Mouse (Mus musculus): ENCODE results near the gene Cyb561. TPM values are rescaled to one million over a fixed set of nuclear protein-coding genes. Genes with fewer than 3 reads are reported as not detected.

Cyb561 gene
- polyA plus RNA-seq, 1 experiment from 2014 or later = 11.6 TPM

GRCm38 (mm10) chr11:105934816-105935215 lies 18.3 kb downstream of the Cyb561 start:
- no peaks in the 10 kb centered on the region for H3K36me3 ChIP-seq (ENCODE audit: control insufficient read depth, insufficient read depth, low read length)
- peak; percentile 90 for DNase-seq (ENCODE audit: low spot score, missing footprints)
- no peak overlapping the region for H3K4me2 ChIP-seq
- peaks cover 4% of the 10 kb centered on the region; the same call in 1 of the 2 replicates for H3K4me1 ChIP-seq (ENCODE audit: control insufficient read depth, insufficient read depth, low read length)
- H3K9me3 ChIP-seq (ENCODE audit: control insufficient read depth, low read length) = no peaks in the 10 kb centered on the region
- ATAC-seq (ENCODE audit: low FRiP score) = peak; percentile 70
- H3K4me3 ChIP-seq (ENCODE audit: low read depth, low read length) = no peak overlapping the region
- H3K9ac ChIP-seq (ENCODE audit: low read length) = no peak overlapping the region
- no peaks in the 10 kb centered on the region for H3K27me3 ChIP-seq (ENCODE audit: control insufficient read depth, insufficient read depth, low read length)
- H3K27ac ChIP-seq (ENCODE audit: low read depth, low read length) = peak overlapping the region; percentile 40
- WGBS = 36% methylated on average over 6 of the region's 6 CpGs

GRCm38 (mm10) chr11:105934303-105934711 lies 18.8 kb downstream of the Cyb561 start:
- Histone ChIP-seq H3K4me2 (no peak overlapping the region), H3K9me3 (ENCODE audit: control insufficient read depth, low read length) (no peaks in the 10 kb centered on the region), H3K4me3 (ENCODE audit: low read depth, low read length) (no peak overlapping the region), H3K27me3 (ENCODE audit: control insufficient read depth, insufficient read depth, low read length) (no peaks in the 10 kb centered on the region), H3K27ac (ENCODE audit: low read depth, low read length) (peak overlapping the region; percentile 40), H3K36me3 (ENCODE audit: control insufficient read depth, insufficient read depth, low read length) (no peaks in the 10 kb centered on the region), H3K9ac (ENCODE audit: low read length) (0 out of 2 replicates have a peak overlapping the region, but pooled peaks have one; percentile 20), H3K4me1 (ENCODE audit: control insufficient read depth, insufficient read depth, low read length) (peaks cover 4% of the 10 kb centered on the region; the same call in 1 of the 2 replicates)
- ATAC-seq (ENCODE audit: low FRiP score) = no peak; the same call in 1 of the 2 replicates
- 75% methylated on average over 5 of the region's 5 CpGs for WGBS
- DNase-seq (ENCODE audit: low spot score, missing footprints) = peak; percentile 80

DNA sequence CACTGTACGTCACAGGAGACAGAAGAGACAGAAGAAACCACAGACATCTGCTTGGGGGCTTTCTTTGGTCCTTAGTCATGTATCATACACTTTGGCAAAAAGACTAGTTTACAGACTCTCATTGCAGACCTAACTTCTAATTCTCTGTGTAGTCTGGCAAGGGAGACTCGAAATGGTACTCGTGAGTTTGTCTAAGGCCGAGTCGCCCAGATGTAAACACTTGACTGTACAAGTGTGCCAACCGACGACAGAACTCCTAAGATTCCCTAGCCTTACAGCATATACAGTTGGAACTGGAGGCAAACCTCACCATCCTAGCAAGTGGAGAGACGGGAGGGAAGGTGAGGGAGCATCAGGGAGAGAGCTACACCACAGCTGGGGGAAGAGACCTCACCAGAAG lies 19.4 kb downstream of the Cyb561 start:
- no peaks in the 10 kb centered on the region for H3K36me3 ChIP-seq (ENCODE audit: control insufficient read depth, insufficient read depth, low read length)
- ATAC-seq (ENCODE audit: low FRiP score) = no peak
- no peaks in the 10 kb centered on the region for H3K27me3 ChIP-seq (ENCODE audit: control insufficient read depth, insufficient read depth, low read length)
- no peak for DNase-seq (ENCODE audit: low spot score, missing footprints)
- H3K4me1 ChIP-seq (ENCODE audit: control insufficient read depth, insufficient read depth, low read length) = peaks cover 4% of the 10 kb centered on the region; the same call in 1 of the 2 replicates
- no peak overlapping the region for H3K4me3 ChIP-seq (ENCODE audit: low read depth, low read length)
- WGBS = 91% methylated on average over 8 of the region's 8 CpGs
- H3K9ac ChIP-seq (ENCODE audit: low read length) = no peak overlapping the region
- no peak overlapping the region for H3K4me2 ChIP-seq
- no peaks in the 10 kb centered on the region for H3K9me3 ChIP-seq (ENCODE audit: control insufficient read depth, low read length)
- no peak overlapping the region for H3K27ac ChIP-seq (ENCODE audit: low read depth, low read length)

DNA sequence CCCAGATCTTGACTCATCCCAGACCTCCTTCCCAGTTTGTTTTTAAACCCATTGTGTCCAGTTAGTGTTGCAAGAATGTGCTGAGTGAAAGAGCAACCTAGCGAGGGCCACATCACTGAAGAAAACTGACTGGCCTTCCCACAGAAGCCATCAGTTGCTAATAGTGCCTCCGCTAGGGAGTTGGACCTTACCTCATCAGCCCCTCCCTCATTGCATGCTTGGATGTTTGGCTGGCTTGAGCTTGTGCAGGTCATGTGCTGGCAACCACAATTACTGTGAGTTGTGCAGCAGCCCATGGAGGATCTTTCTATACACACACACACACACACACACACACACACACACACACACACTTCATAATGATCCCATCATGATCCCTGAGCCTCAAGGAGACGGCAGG lies 21.8 kb downstream of the Cyb561 start:
- Histone ChIP-seq H3K27me3 (ENCODE audit: control insufficient read depth, insufficient read depth, low read length) (no peaks in the 10 kb centered on the region), H3K36me3 (ENCODE audit: control insufficient read depth, insufficient read depth, low read length) (no peaks in the 10 kb centered on the region), H3K4me3 (ENCODE audit: low read depth, low read length) (no peak overlapping the region), H3K9ac (ENCODE audit: low read length) (no peak overlapping the region), H3K27ac (ENCODE audit: low read depth, low read length) (no peak overlapping the region), H3K9me3 (ENCODE audit: control insufficient read depth, low read length) (no peaks in the 10 kb centered on the region), H3K4me1 (ENCODE audit: control insufficient read depth, insufficient read depth, low read length) (peaks cover 6% of the 10 kb centered on the region; the same call in 1 of the 2 replicates), H3K4me2 (no peak overlapping the region)
- 87% methylated on average over 3 of the region's 3 CpGs for WGBS
- DNase-seq (ENCODE audit: low spot score, missing footprints) (no peak), ATAC-seq (ENCODE audit: low FRiP score) (no peak)

DNA sequence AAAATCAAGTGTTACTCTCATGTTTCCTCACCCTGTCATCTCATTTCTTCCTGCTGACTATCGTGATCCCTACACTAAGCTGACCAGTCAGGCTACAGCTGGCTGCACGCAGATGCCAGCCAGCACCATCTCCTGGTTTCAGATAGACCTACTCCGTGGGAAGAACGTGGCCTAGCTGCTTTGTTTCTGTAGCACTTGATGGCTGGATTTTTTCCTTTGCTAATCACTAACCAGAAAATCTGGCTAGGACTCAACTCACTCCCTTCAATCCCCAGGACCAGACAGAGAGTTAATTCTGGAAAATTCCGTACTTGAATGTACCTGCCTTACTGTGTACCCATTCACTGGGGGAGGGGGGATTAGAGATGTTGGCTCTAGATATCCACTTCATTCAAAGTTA lies 25.0 kb downstream of the Cyb561 start:
- no peaks in the 10 kb centered on the region for H3K27me3 ChIP-seq (ENCODE audit: control insufficient read depth, insufficient read depth, low read length)
- no peak overlapping the region for H3K27ac ChIP-seq (ENCODE audit: low read depth, low read length)
- H3K36me3 ChIP-seq (ENCODE audit: control insufficient read depth, insufficient read depth, low read length) = no peaks in the 10 kb centered on the region
- 0 out of 2 replicates have a peak, but pooled peaks cover 2% of the 10 kb centered on the region for H3K4me1 ChIP-seq (ENCODE audit: control insufficient read depth, insufficient read depth, low read length)
- H3K9ac ChIP-seq (ENCODE audit: low read length) = no peak overlapping the region
- DNase-seq (ENCODE audit: low spot score, missing footprints) (no peak), ATAC-seq (ENCODE audit: low FRiP score) (no peak)
- no peak overlapping the region for H3K4me2 ChIP-seq
- H3K4me3 ChIP-seq (ENCODE audit: low read depth, low read length) = no peak overlapping the region
- H3K9me3 ChIP-seq (ENCODE audit: control insufficient read depth, low read length) = no peaks in the 10 kb centered on the region
- WGBS = 60% methylated on average over 5 of the region's 5 CpGs

- H3K27ac ChIP-seq (ENCODE audit: low read depth, low read length) = no peak overlapping the region
- 0 out of 2 replicates have a peak, but pooled peaks cover 2% of the 10 kb centered on the region for H3K4me1 ChIP-seq (ENCODE audit: control insufficient read depth, insufficient read depth, low read length)
- ATAC-seq (ENCODE audit: low FRiP score) (peak; percentile 58), DNase-seq (ENCODE audit: low spot score, missing footprints) (peak; percentile 97)
- H3K4me2 ChIP-seq = no peak overlapping the region
- H3K4me3 ChIP-seq (ENCODE audit: low read depth, low read length) = no peak overlapping the region
- no peaks in the 10 kb centered on the region for H3K9me3 ChIP-seq (ENCODE audit: control insufficient read depth, low read length)
- WGBS = 58% methylated on average over 14 of the region's 14 CpGs
- no peaks in the 10 kb centered on the region for H3K27me3 ChIP-seq (ENCODE audit: control insufficient read depth, insufficient read depth, low read length)
- no peaks in the 10 kb centered on the region for H3K36me3 ChIP-seq (ENCODE audit: control insufficient read depth, insufficient read depth, low read length)
- peak overlapping the region; percentile 27; the same call in 1 of the 2 replicates for H3K9ac ChIP-seq (ENCODE audit: low read length)
Observed at GRCm38 (mm10) chr11:105927065-105928030, 25.8 kb downstream of the Cyb561 start.

- Histone ChIP-seq H3K4me3 (ENCODE audit: low read depth, low read length) (no peak overlapping the region), H3K4me2 (no peak overlapping the region), H3K9me3 (ENCODE audit: control insufficient read depth, low read length) (no peaks in the 10 kb centered on the region), H3K36me3 (ENCODE audit: control insufficient read depth, insufficient read depth, low read length) (0 out of 2 replicates have a peak, but pooled peaks cover 4% of the 10 kb centered on the region), H3K4me1 (ENCODE audit: control insufficient read depth, insufficient read depth, low read length) (0 out of 2 replicates have a peak, but pooled peaks cover 2% of the 10 kb centered on the region), H3K27me3 (ENCODE audit: control insufficient read depth, insufficient read depth, low read length) (no peaks in the 10 kb centered on the region), H3K9ac (ENCODE audit: low read length) (no peak overlapping the region), H3K27ac (ENCODE audit: low read depth, low read length) (no peak overlapping the region)
- no peak for DNase-seq (ENCODE audit: low spot score, missing footprints)
- ATAC-seq (ENCODE audit: low FRiP score) = no peak
- 90% methylated on average over 20 of the region's 20 CpGs for WGBS
Observed at GRCm38 (mm10) chr11:105922769-105923663, 30.1 kb downstream of the Cyb561 start.

DNA sequence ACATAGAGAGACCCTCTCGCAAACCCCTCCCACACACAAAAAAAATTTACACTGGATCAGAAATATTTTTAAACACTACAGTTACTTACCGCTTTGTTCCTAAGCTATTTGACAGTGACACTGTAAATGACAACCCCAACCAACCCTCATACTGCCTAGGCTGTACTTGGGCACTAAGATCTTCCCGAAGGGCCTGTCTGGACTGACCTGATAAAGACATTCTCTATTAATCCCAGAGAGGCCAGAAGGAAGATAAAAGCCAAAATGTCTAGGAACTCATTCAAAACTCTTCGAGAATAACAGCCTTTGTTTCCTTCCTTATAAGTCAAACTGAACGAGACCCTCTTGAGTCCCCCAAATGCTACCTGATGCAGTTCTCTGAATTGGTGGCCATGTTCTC lies 31.9 kb downstream of the Cyb561 start:
- no peaks in the 10 kb centered on the region for H3K9me3 ChIP-seq (ENCODE audit: control insufficient read depth, low read length)
- no peak overlapping the region for H3K27ac ChIP-seq (ENCODE audit: low read depth, low read length)
- no peak for ATAC-seq (ENCODE audit: low FRiP score)
- no peaks in the 10 kb centered on the region for H3K4me1 ChIP-seq (ENCODE audit: control insufficient read depth, insufficient read depth, low read length)
- DNase-seq (ENCODE audit: low spot score, missing footprints) = no peak
- no peaks in the 10 kb centered on the region for H3K27me3 ChIP-seq (ENCODE audit: control insufficient read depth, insufficient read depth, low read length)
- 0 out of 2 replicates have a peak, but pooled peaks cover 4% of the 10 kb centered on the region for H3K36me3 ChIP-seq (ENCODE audit: control insufficient read depth, insufficient read depth, low read length)
- no peak overlapping the region for H3K9ac ChIP-seq (ENCODE audit: low read length)
- no peak overlapping the region for H3K4me3 ChIP-seq (ENCODE audit: low read depth, low read length)
- no peak overlapping the region for H3K4me2 ChIP-seq
- WGBS = 91% methylated on average over 5 of the region's 5 CpGs

All from midbrain, embryonic 11.5 days (tissue).